Comparison of ENCODE assay signal across 26 mouse cellular contexts in the genomic region with DNA sequence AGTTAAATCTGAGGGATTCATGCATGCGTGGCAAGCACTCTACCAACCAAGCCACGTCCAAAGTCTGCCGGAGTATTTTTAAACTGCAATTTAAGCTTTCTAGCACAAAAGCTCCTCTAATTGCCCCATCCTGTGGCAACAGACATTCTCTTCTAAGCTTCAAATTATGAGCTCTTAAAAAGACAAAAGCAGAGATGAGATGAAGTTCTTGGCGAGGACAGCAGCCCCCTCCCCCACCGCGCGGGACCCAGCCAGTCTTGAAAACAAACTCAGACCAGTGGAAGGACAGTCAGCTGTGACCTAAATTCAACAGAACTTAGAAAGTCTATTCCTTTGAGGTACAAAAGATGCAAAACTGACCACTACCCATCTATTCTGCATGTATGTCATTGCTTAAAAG. TPM values are rescaled to one million over a fixed set of nuclear protein-coding genes. Genes with fewer than 3 reads are reported as not detected.
DNase-seq lines count a peak whose midpoint lies in the region; ATAC-seq and TF ChIP-seq lines count a peak whose summit lies in the region.
"Had no signal": no experiment of that assay in that cellular context is flagged by ENCODE, and none has a peak within 500 bp of the region (broad histone marks: within the 10 kb centered on the region; RNA-seq: fewer than 3 reads in every experiment).

No protein-coding gene starts in this region.

- DNase-seq in forebrain, postnatal 0 days, result peak; percentile 40
- peak; percentile 50 for DNase-seq in left cerebral cortex, postnatal 4 days
- no peak for DNase-seq in left cerebral cortex, adult 18-20 months (ENCODE audit: low spot score in 2 of 2)
- peak; percentile 75 to 77 for DNase-seq in right cerebral cortex, postnatal 10 days (ENCODE audit: low spot score in 2 of 2)
- no peak for DNase-seq in right cerebral cortex, adult 2 months (ENCODE audit: low spot score in 2 of 2)
- peak; percentile 70 for DNase-seq in telencephalon, adult 2 months (ENCODE audit: low read depth, low spot score)
- DNase-seq in thymus, postnatal 10 days (ENCODE audit: low spot score in 2 of 2), result no peak
- DNase-seq: adrenal gland, postnatal 36 days; B cell, adult 2 months; cerebellum, adult 9-10 months; embryo, embryonic 11 days; gastrocnemius, postnatal 25 days; heart, adult 2 months; heart, postnatal 4 days; layer of hippocampus, adult 9-11 months; liver, embryonic 13.5 days; thymus, postnatal 25 days had no signal

- no peaks in the 10 kb centered on the region for H3K9me3 ChIP-seq in forebrain, postnatal 0 days (ENCODE audit: low read length)
- no peaks in the 10 kb centered on the region for H3K9me3 ChIP-seq in forebrain, embryonic 15.5 days
- H3K9me3 ChIP-seq: heart, embryonic 15.5 days; hindbrain, embryonic 15.5 days; limb, embryonic 13.5 days; liver, embryonic 13.5 days; lung, embryonic 15.5 days; neural tube, embryonic 12.5 days had no signal

- intact Hi-C loops in left cerebral cortex, postnatal 4 days (cut with DNase I), result no loop called here

- H3K4me3 ChIP-seq in forebrain, postnatal 0 days (ENCODE audit: low read depth, low read length), result no peak overlapping the region
- H3K4me3 ChIP-seq in forebrain, embryonic 15.5 days, result no peak overlapping the region
- H3K4me3 ChIP-seq: heart, adult 2 months; heart, embryonic 15.5 days; hindbrain, embryonic 15.5 days; limb, embryonic 13.5 days; liver, embryonic 13.5 days; lung, embryonic 15.5 days; megakaryocyte, embryonic 14.5 days; neural tube, embryonic 12.5 days had no signal

- H3K27me3 ChIP-seq in forebrain, postnatal 0 days (ENCODE audit: insufficient read depth, low read length), result no peaks in the 10 kb centered on the region
- no peaks in the 10 kb centered on the region for H3K27me3 ChIP-seq in forebrain, embryonic 15.5 days
- H3K27me3 ChIP-seq: heart, embryonic 15.5 days; hindbrain, embryonic 15.5 days; limb, embryonic 13.5 days; liver, embryonic 13.5 days; lung, embryonic 15.5 days; neural tube, embryonic 12.5 days had no signal

- no peak overlapping the region for H3K9ac ChIP-seq in forebrain, postnatal 0 days
- no peak overlapping the region for H3K9ac ChIP-seq in forebrain, embryonic 15.5 days (replicated peaks)
- H3K9ac ChIP-seq: heart, embryonic 15.5 days; hindbrain, embryonic 15.5 days; limb, embryonic 13.5 days; liver, embryonic 13.5 days; lung, embryonic 15.5 days; neural tube, embryonic 12.5 days had no signal

- no peaks in the 10 kb centered on the region for H3K36me3 ChIP-seq in forebrain, postnatal 0 days (ENCODE audit: insufficient read depth)
- H3K36me3 ChIP-seq in forebrain, embryonic 15.5 days, result no peaks in the 10 kb centered on the region
- H3K36me3 ChIP-seq: heart, embryonic 15.5 days; hindbrain, embryonic 15.5 days; limb, embryonic 13.5 days; liver, embryonic 13.5 days; lung, embryonic 15.5 days; neural tube, embryonic 12.5 days had no signal

- H3K4me2 ChIP-seq in forebrain, postnatal 0 days (ENCODE audit: low read depth), result no peak overlapping the region
- H3K4me2 ChIP-seq in forebrain, embryonic 15.5 days (replicated peaks), result no peak overlapping the region
- H3K4me2 ChIP-seq: heart, embryonic 15.5 days; hindbrain, embryonic 15.5 days; limb, embryonic 13.5 days; liver, embryonic 13.5 days; lung, embryonic 15.5 days; neural tube, embryonic 12.5 days had no signal

- WGBS in forebrain, postnatal 0 days, result 62% methylated on average over 7 of the region's 7 CpGs
- 69% methylated on average over 7 of the region's 7 CpGs for WGBS in forebrain, embryonic 15.5 days

- 0 out of 2 replicates have a peak, but pooled peaks cover 7% of the 10 kb centered on the region for H3K4me1 ChIP-seq in forebrain, postnatal 0 days (ENCODE audit: insufficient read depth)
- H3K4me1 ChIP-seq in forebrain, embryonic 15.5 days, result peaks cover 7% of the 10 kb centered on the region; the same call in 1 of the 2 replicates
- H3K4me1 ChIP-seq: heart, embryonic 15.5 days; limb, embryonic 13.5 days; liver, embryonic 13.5 days had no signal

- peak; percentile 26 for ATAC-seq in forebrain, postnatal 0 days
- ATAC-seq in forebrain, embryonic 15.5 days (replicated peaks), result no peak
- ATAC-seq: intestine, postnatal 0 days had no signal

- H3K27ac ChIP-seq in forebrain, postnatal 0 days (ENCODE audit: low read depth, low read length), result 0 out of 2 replicates have a peak overlapping the region, but pooled peaks have one; percentile 0
- no peak overlapping the region for H3K27ac ChIP-seq in forebrain, embryonic 15.5 days (replicated peaks)
- H3K27ac ChIP-seq: heart, adult 2 months; heart, embryonic 15.5 days; hindbrain, embryonic 15.5 days; kidney, postnatal 0 days; liver, embryonic 13.5 days; lung, embryonic 15.5 days; neural tube, embryonic 12.5 days had no signal

- no peak for TF ChIP-seq CTCF in forebrain, postnatal 0 days (IDR thresholded peaks at IDR 0.05; ENCODE audit: low read depth)

RNA-seq across cellular contexts. Expression of a gene that starts 48.3 kb away (rescaled TPM):
- 57.1 and 62.5 TPM in 2 replicates for total RNA-seq in forebrain, postnatal 0 days (2014; rRNA removed)
- polyA plus RNA-seq in forebrain, postnatal 0 days (2015; fragmentation: Nextera tagmentation; extraction: Ambion mirVana), result 12.9 and 17.3 TPM in 2 replicates
- polyA plus RNA-seq in forebrain, embryonic 15.5 days (2015; fragmentation: Nextera tagmentation; extraction: Ambion mirVana), result 9.9 and 10.0 TPM in 2 replicates
- total RNA-seq in left cerebral cortex, postnatal 4 days (2021), result 10 to 100 TPM; 62.3 to 64.6 TPM
- 100 to 1,000 TPM; 208 to 219 TPM for total RNA-seq in left cerebral cortex, adult 18-20 months (2021)

Comparison
In these comparisons a context has a peak if more than half of its experiments do, and no peak if none do; other contexts are left out.
1. DNase-seq: peak in forebrain, postnatal 0 days (single experiment), left cerebral cortex, postnatal 4 days (single experiment), right cerebral cortex, postnatal 10 days (2 of 2) and telencephalon, adult 2 months (single experiment); none in left cerebral cortex, adult 18-20 months (0 of 2), right cerebral cortex, adult 2 months (0 of 2) and thymus, postnatal 10 days (0 of 2).